Mouse (Mus musculus) embryonic fibroblast, embryonic 13.5 days (primary cell): ENCODE results near the gene Nsmce3.

ENCODE experiments used
- CTCF ChIP-seq: IDR thresholded peaks from 2 replicates; pipeline ENCODE4 v1.5.1; 2011; ENCODE audit warnings: mild to moderate bottlenecking, control low read depth, low read length, moderate library complexity, borderline replicate concordance; ENCODE audit not compliant: insufficient read depth
- POLR2A ChIP-seq: IDR thresholded peaks from 2 replicates; pipeline ENCODE4 v1.6.1; 2011; ENCODE audit warnings: low read depth, mild to moderate bottlenecking, control low read depth, low read length, moderate library complexity

GRCm38 (mm10) chr7:64847366-64847899, 25.4 kb downstream of the Nsmce3 start:
- TF ChIP-seq POLR2A = no peak
- TF ChIP-seq CTCF = no peak
